Mouse (Mus musculus): ENCODE measurements around the gene Zbtb25.

Zbtb25 gene

DNA sequence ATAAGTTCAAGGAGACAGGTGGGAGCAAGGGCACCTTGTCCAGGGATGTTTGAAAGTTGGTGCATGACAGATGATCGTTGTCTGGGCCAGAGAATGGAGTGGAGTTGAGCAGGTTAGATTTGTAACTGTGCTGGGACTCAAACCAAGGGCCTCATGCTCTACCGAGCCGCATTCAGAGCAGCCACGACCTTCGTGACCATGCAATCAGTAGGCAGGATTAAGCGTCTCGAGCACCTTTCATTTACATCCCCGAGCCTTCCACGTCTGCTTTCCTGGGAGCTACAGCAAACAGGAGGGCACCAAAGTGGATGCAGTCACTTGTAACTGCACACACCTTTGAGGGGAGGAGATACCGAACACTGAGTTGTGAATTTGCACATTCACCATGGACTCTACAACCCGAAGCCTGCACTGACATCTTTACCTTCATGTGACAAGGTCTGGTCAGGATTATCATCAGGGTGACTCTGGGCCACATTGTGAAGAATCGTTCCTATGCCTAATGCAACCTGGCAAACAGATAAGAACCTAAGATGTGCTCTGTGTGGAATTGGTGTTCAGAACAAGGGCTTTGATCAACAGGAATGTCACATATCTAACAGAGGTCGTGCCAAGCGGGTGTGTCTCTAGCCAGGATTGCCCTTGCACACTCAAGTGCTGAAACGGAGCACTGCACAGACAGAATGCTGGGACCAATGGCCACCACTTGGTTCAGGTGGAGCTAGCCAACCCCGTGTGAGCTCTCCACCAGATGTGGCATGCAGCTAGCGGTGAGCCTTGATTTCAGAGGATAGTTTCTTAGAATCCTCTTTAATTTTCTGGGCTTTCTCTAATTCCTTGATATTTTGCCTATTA lies 33.1 kb downstream of the Zbtb25 start:
- DNase-seq = no peak

DNA sequence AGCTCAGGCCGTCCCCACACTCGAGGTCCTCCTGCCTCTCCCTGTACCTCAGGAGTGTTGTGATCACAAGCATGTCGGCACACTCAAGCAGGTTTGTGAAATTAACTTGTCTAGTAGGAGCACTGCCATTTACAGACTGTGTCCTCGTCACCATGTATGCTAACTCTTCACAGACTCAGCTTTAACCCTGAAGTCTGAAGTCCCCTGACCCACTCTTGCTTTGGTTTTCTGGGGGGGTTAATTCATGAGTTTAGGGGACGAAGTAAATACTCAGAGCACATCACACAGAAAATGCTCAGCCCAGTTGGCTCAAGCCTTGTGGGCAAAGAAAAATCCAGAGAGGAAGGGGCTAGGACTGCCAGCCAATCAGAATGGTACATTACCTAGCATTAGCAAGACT lies 33.8 kb downstream of the Zbtb25 start:
- no peak for DNase-seq

DNA sequence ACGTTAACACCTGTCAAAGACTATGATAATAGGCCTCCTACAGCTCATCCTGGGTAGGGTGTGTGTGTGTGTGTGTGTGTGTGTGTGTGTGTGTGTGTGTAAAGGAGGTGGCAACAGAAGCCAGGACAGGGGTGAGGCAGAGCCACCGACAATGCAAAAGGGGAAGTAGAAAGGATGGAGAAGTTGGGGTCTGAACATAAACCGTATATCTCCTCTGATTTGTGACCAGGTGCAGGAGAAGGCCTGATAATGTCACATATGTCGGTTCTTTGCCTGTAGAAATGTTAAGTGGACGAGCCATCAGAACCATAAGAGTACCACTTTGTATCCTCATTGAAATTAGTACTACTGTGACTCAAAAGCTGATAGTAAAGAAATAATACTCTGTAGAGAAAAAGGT lies 35.7 kb downstream of the Zbtb25 start:
- no peak for DNase-seq

DNA sequence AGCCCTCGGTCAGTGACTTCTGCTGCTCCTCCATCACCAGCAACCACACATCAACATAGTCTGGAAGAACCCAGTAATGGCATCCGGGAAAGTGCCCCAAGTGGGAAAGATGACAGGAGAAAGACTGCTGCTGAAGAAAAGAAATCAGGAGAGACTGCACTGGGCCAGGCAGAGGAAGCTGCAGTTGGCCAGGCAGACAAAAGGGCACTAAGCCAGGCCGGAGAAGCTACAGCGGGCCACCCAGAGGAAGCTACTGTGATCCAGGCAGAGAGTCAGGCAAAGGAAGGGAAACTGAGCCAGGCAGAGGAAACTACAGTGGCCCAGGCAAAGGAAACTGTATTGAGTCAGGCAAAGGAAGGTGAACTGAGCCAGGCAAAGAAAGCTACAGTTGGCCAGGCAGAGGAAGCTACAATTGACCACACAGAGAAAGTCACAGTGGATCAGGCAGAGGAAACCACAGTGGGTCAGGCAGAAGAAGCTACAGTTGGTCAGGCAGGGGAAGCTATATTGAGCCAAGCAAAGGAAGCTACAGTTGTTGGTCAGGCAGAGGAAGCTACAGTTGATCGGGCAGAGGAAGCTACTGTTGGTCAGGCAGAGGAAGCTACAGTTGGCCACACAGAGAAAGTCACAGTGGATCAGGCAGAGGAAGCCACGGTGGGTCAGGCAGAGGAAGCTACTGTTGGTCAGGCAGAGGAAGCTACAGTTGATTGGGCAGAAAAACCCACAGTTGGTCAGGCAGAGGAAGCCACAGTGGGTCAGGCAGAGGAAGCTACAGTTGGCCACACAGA lies 40.6 kb downstream of the Zbtb25 start:
- no peak for DNase-seq

DNA sequence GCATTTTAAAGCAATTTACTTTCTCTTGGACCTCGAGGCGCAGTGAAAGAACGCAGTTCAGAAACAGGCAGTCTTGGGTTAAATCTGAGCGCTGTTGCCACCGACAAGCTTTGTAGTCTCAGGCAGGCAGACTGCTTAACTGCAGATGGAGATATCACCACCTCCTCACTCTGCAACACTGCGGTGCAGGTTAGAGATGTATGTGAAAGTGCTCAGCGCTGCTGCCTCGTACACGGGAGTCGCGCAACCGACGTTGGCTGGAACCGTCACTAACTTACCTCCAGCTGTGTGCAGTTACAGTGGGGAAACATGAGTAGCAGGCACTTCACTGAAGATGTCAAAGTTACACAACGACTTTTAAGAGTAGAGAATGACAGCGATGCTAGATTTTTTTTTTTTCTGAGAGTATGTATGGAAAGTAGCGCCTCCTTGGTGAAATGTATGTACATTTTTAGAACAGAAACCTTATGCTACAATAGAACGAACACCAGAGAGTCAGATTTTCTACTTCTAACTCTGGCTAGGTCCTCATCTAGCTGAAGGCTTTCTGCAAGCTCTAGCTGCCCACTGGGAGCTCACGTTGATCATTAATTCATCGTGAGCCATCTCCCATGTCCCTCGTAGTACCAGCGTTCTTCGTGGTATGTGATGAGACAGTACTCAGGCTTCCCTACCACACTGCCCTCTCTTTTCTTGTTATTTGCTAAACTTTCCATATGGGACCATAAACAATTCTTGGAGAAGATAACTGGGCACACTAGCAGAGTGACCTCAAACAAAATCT lies 42.8 kb downstream of the Zbtb25 start:
- no peak for DNase-seq

DNA sequence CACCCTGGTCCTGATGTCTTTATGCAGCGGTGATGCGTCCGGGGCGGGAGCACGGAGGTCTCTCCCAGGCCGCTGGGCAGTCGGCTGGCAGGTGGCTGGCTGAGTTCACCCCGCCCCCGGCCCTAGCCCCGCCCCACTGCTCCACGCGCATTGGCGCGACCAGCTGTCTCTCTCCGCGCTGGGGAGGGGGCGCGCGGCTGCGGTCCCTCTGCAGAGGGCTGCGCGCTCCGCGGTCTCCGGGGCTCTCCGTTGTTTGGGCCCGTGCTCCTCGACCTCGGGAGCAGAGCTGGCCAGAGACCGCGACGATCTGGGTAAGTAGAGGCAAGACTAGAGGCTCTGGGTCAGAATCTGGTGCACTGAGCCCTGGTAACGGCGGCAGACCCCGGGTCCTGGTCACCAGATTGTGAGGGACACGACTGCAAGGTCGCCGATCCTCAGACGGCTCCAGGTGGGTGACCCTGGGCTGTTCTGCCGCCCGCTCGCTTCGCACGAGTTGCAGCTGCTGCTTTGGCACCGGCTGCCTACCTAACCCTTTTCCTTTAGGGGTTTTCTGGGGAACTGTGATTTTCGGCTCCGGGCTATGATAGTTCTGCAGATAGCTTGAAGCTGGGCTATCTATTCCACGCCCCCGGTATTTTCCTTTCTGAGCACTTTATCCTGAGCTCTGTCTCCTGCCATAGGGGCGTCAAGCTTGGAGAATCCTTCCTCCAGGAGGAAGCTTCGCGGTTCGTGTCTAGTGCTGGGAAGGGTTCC lies 44.5 kb downstream of the Zbtb25 start, which contains the start of gene Akap5:
Gene Akap5, plus strand, starts transcription at position 213 of the 753 bp plus-strand sequence.
- peak in 1 of 2 experiments; percentile 58 for DNase-seq

DNA sequence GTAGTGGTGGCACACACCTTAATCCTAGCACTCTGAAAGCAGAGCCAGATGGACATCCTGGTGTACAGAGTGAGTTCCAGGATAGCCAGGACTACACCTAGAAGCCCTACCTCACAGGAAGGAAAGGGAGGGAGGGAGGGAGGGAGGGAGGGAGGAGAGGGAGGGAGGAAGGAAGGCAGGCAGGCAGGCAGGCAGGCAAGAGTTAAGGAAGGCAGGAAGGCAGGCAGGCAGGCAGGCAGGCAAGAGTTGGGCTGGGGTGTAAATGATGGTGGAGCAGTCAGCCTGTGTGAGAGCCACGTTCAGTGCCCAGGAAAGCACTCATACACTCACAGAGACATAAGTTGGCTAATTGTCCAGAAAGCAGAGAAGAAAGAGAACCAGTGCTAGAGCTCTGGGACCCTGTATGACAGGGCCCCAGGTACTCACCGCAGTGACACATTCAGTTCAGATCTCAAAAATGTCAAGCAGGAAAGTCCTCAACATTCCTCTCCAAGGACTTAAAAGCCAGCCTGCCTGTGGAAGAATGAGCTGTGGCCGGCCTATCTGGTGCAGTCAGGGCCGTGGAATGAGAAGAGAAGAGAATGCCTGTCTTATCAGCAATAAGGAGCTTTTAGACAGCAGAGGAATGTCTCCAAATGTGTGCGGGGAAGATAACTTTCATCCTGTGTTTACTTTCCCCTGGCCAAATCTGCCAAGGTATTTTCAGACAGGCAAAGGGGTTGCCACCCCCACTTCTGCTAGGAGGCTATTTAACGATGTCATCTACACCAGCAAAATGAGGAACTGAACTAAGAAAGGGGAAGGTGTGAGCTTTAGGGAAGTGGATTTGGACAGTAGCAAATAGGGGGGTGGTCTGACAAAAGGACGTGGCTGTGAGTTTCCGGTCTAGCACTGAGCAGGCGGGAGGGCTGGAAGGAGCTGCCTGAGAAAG lies 50.9 kb downstream of the Zbtb25 start:
- no peak for DNase-seq

DNA sequence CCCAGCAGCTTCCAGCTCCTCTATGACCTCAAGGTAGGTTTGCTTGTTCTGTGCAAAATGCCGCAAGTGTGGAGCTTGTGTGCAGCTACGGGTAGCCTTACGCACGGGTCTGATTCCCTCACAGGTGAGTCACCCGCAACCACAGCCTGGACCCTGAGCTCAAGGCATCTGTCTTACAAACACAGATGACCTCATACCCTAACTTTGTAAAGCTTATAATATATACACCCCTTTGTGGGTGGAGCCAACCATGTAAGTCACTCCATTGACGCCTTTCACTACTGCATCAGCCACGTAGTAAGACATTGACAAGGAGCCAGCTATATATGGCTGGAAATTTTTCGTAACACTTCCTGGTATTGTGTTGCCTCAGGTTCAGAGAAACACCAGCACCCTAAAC lies 57.5 kb downstream of the Zbtb25 start:
- DNase-seq = no peak

DNA sequence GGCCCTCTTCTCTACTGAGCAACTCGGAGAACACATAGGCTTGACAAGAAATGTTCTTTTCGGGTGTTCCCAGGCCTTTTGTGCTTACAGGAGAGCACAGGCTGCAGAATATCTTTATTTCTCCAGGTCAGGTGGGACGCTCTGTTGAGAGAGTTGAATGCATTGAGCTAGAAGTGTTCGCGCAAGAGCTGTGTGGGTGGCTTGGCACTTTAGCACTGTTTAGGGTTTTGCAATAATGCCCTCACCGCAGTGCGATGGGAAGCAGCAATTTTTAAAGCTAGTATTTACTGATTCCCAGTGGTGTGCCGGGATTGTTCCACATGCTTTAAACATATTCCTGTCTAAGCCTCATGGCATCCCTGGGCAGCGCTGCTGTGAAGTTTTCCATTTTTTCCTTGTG lies 58.2 kb downstream of the Zbtb25 start:
- DNase-seq = no peak

DNA sequence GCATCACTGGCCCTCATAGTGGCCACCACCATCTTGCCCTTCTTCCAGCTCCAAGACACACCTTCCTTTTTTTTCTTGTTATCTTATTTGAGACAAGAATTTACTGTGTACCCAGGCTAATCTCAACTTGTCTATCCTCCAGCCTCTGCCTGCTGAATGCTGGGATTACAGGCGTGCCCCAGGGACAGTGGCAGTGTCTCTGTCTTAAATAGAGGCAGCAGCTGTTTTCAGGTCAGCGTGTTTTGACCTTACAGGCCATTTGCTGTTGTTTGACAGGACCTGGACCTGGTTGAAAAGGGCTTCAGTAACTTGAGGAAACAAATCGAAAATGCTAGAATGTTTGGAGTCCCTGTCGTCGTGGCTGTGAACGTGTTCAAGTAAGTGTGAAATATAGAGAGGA lies 58.8 kb downstream of the Zbtb25 start:
- no peak for DNase-seq

DNA sequence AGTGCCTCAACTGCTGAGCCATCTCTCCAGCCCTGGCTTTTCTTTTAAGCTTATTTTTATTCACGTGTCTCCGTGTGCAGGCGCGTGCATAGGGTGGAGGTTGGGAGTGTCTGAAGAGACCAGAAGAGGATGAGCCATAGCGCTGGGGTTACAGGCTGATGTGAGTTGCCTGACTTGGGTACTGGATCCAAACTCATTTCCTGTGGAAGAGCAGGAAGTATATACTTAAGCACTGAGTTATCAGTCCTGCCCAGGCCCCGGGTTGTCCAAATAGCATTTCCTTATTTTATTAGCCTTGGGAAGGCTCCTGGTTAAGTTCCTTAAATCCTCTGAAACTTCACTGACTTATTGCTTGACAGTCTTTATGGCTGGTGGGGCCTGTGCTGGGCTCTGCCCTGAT lies 59.4 kb downstream of the Zbtb25 start:
- DNase-seq = no peak

DNA sequence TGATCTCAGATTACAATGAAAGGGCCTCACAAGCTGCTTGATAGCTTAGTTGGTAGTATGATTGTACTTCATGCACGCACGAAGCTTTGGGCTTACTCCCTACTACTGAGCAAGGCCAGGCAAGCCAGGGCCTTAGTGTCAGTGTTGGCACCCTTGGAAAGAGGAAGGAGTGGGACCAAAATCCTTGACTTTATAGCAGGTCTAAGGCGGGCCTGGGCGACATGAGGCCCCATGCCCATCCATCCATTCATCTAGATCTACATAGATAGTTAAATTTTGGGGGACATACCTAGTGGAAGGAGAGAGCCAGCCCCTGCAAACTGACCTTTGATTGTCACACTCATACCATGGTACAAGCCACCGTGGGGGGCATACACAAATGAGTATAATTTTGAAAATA lies 61.0 kb downstream of the Zbtb25 start:
- no peak for DNase-seq

DNA sequence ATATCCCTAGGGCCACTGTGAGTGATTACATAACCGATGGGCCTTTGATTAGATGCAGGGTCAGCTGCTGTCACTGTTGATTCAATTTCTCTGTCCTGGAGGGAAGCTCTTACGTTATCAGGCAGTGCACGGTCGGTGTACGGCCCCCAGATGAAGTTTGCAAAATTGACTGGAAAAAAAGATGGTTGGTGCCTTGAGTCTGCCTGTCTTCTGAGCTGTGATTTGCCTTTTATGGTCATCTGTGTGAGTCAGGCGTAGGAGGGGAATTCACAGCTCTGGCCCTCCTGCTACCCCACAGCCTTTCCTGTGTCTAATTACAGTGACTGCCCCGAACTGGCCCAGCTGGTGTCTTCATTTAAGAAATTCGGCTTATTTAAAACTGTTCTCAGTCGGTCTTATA lies 61.4 kb downstream of the Zbtb25 start:
- DNase-seq = peak in 1 of 2 experiments; percentile 12

DNA sequence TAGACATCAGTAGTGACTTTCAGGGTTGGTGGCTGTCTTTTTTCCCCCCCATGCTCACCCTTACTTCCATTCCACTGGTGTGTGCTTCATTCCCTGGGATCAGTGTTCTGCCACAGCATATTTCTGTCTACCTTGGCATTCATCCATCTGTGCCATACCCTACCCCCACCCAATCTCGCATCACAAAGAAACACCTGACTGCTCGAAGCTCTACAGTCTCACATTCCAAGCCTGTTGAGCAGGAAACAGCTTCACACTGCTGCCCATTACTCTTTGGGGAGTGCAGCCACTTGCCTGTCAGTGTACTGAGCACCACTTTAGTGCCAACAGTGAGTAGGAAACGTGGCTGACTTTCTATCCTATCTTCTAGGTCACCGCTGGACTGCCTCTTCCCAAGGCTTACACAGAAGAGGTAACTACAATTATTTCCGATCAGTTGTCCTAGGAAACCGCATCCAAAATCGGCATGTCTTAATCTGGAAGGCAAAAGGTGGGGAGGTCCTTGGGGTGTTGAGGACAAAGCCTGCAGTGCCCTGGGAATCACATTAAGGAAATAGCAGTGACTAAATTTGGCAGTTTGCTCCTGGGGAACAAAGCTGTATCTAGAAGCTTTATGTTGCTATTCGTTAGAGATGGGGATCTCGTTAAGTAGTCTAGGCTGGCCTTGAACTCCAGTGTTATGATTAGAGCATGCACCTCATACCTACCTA lies 62.4 kb downstream of the Zbtb25 start:
- DNase-seq = no peak

DNA sequence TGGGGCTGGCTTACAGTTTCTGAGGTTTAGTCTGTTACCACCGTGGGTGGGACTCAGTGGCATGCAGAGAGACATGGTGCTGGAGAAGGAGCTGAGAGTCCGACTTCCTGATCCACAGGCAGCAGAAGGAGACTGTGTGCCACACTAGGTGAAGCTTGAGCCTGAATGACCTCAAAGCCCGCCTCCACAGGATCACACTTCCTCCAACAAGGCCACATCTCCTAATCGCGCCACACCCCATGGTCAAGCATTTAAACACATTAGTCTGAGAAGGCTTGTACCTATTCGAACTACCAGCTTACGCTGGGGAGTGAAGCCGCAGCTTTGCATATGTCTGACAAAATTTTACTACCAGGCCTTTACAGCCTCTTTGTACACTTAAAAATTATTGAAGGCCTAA lies 64.3 kb downstream of the Zbtb25 start:
- DNase-seq = no peak

DNA sequence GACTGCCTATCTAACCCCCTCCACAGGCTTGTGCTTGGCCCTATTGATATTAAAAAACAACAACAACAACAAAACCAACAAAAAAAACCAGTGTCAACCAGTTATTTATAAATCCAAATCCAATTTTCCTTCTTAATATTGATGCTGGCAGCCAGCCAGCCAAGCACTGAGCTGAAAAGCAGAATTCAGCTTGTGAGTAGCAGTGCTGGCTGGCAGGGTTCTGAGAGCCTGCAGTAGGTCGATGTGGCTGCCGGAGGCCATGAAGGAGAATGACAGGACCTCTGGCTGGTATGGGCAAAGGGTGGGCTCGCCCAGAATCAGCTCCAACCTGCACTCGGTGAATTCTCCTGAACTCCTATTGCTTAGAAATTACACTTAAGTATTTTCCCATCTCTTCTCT lies 65.2 kb downstream of the Zbtb25 start:
- DNase-seq = peak in 1 of 2 experiments; percentile 44

DNA sequence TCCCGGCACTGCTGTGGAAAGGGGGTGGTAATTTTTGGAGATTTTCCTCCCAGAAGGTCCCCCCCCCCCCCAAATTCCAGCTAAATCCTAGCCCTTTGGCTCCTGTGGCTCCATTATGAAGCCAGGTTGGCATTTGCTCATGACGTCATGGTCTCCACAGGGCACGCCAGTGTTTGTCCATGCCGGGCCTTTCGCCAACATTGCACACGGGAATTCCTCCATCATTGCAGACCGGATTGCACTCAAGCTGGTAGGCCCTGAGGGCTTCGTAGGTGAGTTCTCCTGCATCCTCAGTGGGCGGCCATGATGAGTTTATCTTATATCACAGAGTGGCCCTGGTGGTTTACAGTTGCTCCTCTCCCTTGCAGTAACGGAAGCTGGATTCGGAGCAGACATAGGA lies 65.9 kb downstream of the Zbtb25 start:
- no peak for DNase-seq

DNA sequence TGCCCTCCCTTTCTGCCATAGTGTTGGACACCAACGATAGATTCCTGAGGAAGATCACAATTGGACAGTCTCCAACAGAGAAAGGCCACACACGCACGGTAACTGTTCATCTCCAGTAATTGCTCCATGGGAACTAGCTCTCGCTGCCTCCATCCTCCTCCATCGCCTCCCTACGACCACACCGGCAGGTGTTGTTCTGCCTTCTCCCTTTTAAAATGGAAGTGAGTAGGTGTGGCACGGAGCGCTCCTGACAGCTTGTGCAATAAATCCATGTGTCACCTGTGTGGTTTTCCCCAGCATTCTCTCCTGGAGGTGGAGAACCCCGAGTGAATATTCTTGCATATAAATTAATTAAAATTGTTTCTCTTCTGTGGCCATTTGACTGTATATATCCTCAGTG lies 69.0 kb downstream of the Zbtb25 start:
- DNase-seq = no peak

DNA sequence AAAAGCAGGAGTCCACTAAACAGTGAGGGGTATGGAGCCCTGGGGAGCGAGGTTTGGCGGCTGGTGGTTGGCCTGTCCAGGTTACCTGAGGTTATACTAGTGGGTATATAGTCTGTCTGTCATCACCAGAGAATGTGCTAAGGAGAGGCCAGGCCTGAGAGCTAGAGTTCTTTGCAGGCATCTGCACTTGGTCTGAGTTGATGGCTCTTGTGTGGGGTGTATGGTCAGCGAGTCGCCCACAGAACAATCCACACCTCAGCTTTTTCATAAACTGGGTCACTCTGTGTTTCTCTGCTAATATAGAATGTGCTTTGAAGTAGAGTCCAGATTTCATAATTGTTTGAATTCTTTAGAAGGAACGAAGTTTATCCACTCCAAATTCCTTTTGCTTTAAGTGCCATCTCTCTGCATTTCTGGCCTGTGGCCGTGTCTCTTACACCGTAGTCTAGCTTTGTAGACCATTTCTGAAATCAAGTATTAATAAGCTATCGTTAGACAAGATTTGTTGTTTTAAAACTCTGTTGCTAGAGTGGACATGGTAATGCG lies 70.0 kb downstream of the Zbtb25 start:
- no peak for DNase-seq

DNA sequence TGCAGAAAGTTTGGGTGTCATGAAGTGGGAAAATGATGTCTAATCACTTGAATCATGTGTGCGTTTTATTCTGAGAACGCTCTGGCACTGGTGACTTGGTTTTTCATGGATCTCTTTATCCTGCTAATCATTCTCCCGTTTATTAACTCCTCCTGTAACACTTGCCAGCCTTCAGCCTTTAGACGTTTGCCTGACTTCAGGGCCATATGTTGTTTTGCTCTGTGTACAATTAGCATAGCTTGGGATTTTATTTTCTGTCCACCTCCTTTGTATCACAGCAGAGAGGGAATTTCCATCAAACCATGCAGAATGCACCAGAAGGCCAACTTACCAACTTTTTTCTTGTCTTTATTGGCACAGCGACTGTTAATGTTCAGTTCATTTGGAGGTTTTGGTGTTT lies 71.6 kb downstream of the Zbtb25 start:
- no peak for DNase-seq

Measured in kidney, postnatal 36 days (tissue).